Mouse (Mus musculus): ENCODE data around the gene Mcrip2. TPM values are rescaled to one million over a fixed set of nuclear protein-coding genes. Genes with fewer than 3 reads are reported as not detected.

The Mcrip2 gene
- polyA plus RNA-seq, 1 experiment from 2014 or later, result 7.3 TPM

DNA sequence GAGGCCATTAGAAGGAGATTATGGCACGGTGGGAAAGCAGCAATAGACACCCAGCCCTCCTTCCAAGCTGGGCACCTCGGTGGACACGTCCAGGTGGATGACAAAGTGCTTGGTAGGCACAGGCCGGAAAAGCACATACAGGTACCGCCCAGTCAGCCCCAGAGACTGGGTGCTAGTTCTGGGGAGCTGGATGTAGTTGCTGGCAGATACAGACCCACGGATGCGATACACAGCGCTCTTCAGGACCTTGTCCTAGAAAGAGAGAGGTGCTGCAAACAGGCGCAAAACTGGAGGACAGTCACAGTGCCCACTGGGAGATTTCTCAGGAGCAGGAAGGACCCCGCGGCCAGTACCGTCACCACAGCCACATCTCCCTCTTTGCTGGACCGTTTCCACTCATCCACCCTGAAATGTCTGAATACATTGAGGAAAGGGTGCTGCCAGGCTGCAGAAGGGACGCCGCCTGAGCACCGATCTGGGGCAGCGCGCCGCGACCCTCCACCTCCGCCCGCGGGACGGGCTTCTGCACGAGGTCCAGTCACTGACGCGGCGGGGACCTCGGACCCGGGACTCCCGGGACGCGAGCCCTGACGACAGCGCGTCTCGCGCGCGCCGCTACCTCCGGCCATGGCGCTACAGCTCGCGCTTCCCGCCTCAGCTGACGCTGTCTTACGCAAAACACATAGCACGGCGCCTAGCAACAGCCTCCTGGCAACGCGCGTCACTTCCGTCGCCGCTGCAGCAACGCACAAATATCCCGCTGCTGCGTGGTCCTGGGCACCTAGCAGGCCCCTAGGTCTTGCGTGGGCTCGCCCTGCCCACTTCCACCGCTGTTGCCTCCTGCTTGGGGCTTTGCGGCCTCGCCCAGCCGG is 7.5 kb downstream of the Mcrip2 start, which contains the start of gene Wdr90:
Gene Wdr90, minus strand, starts transcription at position 670 of the 872 bp plus-strand sequence.
- H3K36me3 ChIP-seq (replicated peaks; ENCODE audit: control insufficient read depth, insufficient read depth, low read depth, low read length), result no peaks in the 10 kb centered on the region
- DNase-seq (ENCODE audit: low spot score), result peak; percentile 96
- H3K4me3 ChIP-seq (ENCODE audit: low read depth, low read length), result peak within 1 kb of the TSS; percentile 54
- peak within 1 kb of the TSS; percentile 81 for H3K4me2 ChIP-seq (ENCODE audit: low read depth, low read length)
- peaks cover 9% of the 10 kb centered on the region for H3K4me1 ChIP-seq (ENCODE audit: control insufficient read depth, insufficient read depth, low read length)
- peak within 1 kb of the TSS; percentile 76 for H3K27ac ChIP-seq (replicated peaks; ENCODE audit: low read depth, low read length)
- H3K27me3 ChIP-seq (ENCODE audit: control insufficient read depth, insufficient read depth, low read length), result no peaks in the 10 kb centered on the region
- H3K9ac ChIP-seq (replicated peaks; ENCODE audit: low read length), result peak within 1 kb of the TSS; percentile 75
- 4% methylated on average over 65 of the region's 65 CpGs for WGBS
- ATAC-seq (replicated peaks; ENCODE audit: insufficient number of reproducible peaks, low FRiP score, low TSS enrichment, low read depth), result peak; percentile 90
- H3K9me3 ChIP-seq (replicated peaks; ENCODE audit: control insufficient read depth, low read length), result no peaks in the 10 kb centered on the region

DNA sequence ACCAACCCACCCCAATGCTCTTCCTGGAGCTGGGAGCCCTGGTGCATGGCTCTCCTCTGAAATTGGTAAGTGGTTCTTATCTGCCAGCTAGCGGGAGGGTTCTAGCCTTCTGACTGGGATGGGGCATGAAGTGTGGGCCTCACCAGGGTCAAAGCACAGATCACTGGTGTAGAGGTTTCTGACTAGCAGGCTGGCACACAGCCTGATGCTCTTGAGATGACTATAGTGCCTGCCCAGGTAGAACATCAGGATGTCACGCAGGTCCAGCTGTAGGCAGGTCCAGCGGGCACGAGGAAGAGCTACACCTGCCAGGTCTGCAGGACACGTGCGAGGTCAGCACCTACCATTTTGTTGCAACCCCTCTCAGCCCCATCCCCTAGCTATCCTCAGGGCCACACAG is 8.3 kb downstream of the Mcrip2 start:
- H3K4me2 ChIP-seq (ENCODE audit: low read depth, low read length), result peak overlapping the region; percentile 81; the same call in 1 of the 2 replicates
- no peaks in the 10 kb centered on the region for H3K27me3 ChIP-seq (ENCODE audit: control insufficient read depth, insufficient read depth, low read length)
- H3K9me3 ChIP-seq (replicated peaks; ENCODE audit: control insufficient read depth, low read length), result no peaks in the 10 kb centered on the region
- peak overlapping the region; percentile 54; the same call in 1 of the 2 replicates for H3K4me3 ChIP-seq (ENCODE audit: low read depth, low read length)
- H3K36me3 ChIP-seq (replicated peaks; ENCODE audit: control insufficient read depth, insufficient read depth, low read depth, low read length), result no peaks in the 10 kb centered on the region
- 94% methylated on average over 6 of the region's 6 CpGs for WGBS
- H3K4me1 ChIP-seq (ENCODE audit: control insufficient read depth, insufficient read depth, low read length), result peaks cover 9% of the 10 kb centered on the region
- no peak for ATAC-seq (replicated peaks; ENCODE audit: insufficient number of reproducible peaks, low FRiP score, low TSS enrichment, low read depth)
- H3K9ac ChIP-seq (replicated peaks; ENCODE audit: low read length), result peak overlapping the region; percentile 75
- H3K27ac ChIP-seq (replicated peaks; ENCODE audit: low read depth, low read length), result no peak overlapping the region
- no peak for DNase-seq (ENCODE audit: low spot score)

DNA sequence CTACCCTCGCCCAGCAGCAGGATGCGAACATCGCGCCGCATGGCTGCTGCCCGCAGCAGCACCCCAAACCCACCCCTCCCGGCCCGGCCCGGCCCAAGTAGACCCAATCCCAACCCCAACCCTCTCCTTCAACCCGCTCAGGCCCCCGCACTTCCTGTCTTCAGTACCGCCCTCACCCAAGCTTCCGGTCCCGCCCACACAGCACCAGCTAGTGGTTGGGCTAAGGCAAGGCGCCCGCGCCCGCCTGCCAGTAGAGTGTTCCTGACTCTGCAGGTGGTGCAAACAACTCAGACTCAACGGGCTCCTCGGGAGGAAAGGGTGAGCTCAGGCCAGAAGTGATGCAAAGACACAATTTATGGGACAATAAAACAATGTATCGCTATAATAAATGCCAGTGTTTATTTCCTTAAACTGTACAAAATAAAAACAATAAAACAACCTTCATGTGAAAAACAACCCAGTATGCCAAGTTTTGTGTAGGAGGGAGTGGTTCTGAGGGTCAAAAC is 24.1 kb downstream of the Mcrip2 start, which contains the start of gene Rhot2:
Gene Rhot2, minus strand, starts transcription at position 456 of the 506 bp plus-strand sequence.
- no peaks in the 10 kb centered on the region for H3K9me3 ChIP-seq (replicated peaks; ENCODE audit: control insufficient read depth, low read length)
- peak within 1 kb of the TSS; percentile 84 for H3K4me3 ChIP-seq (ENCODE audit: low read depth, low read length)
- WGBS, result under 1% methylated on average over 20 of the region's 21 CpGs
- peaks cover 14% of the 10 kb centered on the region for H3K36me3 ChIP-seq (replicated peaks; ENCODE audit: control insufficient read depth, insufficient read depth, low read depth, low read length)
- H3K27me3 ChIP-seq (ENCODE audit: control insufficient read depth, insufficient read depth, low read length), result no peaks in the 10 kb centered on the region
- DNase-seq (ENCODE audit: low spot score), result peak; percentile 97
- peak within 1 kb of the TSS; percentile 47; the same call in 1 of the 2 replicates for H3K27ac ChIP-seq (replicated peaks; ENCODE audit: low read depth, low read length)
- H3K4me1 ChIP-seq (ENCODE audit: control insufficient read depth, insufficient read depth, low read length), result peaks cover 3% of the 10 kb centered on the region
- ATAC-seq (replicated peaks; ENCODE audit: insufficient number of reproducible peaks, low FRiP score, low TSS enrichment, low read depth), result peak; percentile 93
- peak within 1 kb of the TSS; percentile 89 for H3K4me2 ChIP-seq (ENCODE audit: low read depth, low read length)
- peak within 1 kb of the TSS; percentile 82 for H3K9ac ChIP-seq (replicated peaks; ENCODE audit: low read length)

DNA sequence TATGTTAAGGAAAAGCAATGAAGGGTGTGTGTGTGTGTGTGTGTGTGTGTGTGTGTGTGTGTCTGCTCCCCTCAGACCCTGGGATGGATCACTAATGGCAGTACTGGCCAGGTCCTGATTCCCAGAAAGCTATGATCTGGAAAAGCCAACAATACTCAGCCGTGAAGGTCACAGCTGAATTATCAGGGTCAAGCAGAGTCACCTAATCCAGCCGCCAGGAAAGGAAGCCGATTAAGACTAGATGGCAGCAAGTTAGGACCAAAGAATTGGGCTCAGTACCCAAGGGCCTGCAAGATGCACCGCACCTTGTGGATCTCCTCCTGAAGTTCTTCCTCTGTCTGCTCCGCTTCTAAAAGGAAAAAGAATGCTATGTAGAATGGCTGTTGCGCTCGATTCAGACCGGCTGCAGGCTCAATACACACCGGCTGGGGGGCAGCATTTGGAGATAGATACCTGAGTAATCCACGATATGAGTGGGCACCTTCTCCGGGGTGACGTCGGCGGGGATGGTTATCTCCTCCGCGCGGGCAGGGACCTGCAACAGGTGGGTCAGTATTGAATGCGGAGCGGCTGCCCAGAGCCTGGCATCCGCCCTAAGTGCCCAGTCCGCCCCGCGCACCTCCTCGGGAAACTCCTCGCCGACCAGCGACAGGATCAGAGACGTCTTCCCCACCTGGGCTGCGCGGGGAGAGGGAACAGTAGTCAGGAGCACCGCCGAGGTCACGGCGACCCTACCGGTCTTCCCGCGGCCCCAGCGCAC is 24.7 kb downstream of the Mcrip2 start:
- H3K9ac ChIP-seq (replicated peaks; ENCODE audit: low read length), result peak overlapping the region; percentile 82
- no peaks in the 10 kb centered on the region for H3K9me3 ChIP-seq (replicated peaks; ENCODE audit: control insufficient read depth, low read length)
- peaks cover 3% of the 10 kb centered on the region for H3K4me1 ChIP-seq (ENCODE audit: control insufficient read depth, insufficient read depth, low read length)
- H3K27me3 ChIP-seq (ENCODE audit: control insufficient read depth, insufficient read depth, low read length), result no peaks in the 10 kb centered on the region
- DNase-seq (ENCODE audit: low spot score), result no peak
- 3% methylated on average over 36 of the region's 38 CpGs for WGBS
- peaks cover 16% of the 10 kb centered on the region for H3K36me3 ChIP-seq (replicated peaks; ENCODE audit: control insufficient read depth, insufficient read depth, low read depth, low read length)
- peak; percentile 2; the same call in 1 of the 2 replicates for ATAC-seq (replicated peaks; ENCODE audit: insufficient number of reproducible peaks, low FRiP score, low TSS enrichment, low read depth)
- H3K4me2 ChIP-seq (ENCODE audit: low read depth, low read length), result peak overlapping the region; percentile 89
- peak overlapping the region; percentile 84 for H3K4me3 ChIP-seq (ENCODE audit: low read depth, low read length)
- peak overlapping the region; percentile 47; the same call in 1 of the 2 replicates for H3K27ac ChIP-seq (replicated peaks; ENCODE audit: low read depth, low read length)

DNA sequence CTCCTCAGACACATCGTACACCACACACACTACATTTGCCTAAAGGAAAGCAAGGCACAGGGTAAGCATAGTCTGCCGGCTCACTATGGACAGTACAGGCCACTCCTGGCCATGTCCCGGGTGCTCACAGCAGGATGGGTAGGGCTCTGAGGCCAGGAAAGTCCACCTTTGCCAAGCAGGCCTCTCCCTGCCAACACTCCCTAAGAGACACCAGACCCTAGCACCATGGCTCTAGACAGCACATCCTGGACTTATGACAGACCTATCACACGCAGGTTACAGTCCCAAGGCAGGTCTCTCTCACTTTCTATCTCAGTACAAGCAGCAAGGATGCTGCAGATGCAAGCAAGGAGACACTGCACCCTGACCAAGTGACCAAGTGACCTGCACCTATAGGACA is 25.4 kb downstream of the Mcrip2 start:
- ATAC-seq (replicated peaks; ENCODE audit: insufficient number of reproducible peaks, low FRiP score, low TSS enrichment, low read depth) (no peak), DNase-seq (ENCODE audit: low spot score) (no peak)
- peaks cover 14% of the 10 kb centered on the region for H3K36me3 ChIP-seq (replicated peaks; ENCODE audit: control insufficient read depth, insufficient read depth, low read depth, low read length)
- peak overlapping the region; percentile 20; the same call in 1 of the 2 replicates for H3K9ac ChIP-seq (replicated peaks; ENCODE audit: low read length)
- H3K27ac ChIP-seq (replicated peaks; ENCODE audit: low read depth, low read length), result no peak overlapping the region
- H3K27me3 ChIP-seq (ENCODE audit: control insufficient read depth, insufficient read depth, low read length), result no peaks in the 10 kb centered on the region
- WGBS, result 93% methylated on average over 4 of the region's 4 CpGs
- peaks cover 3% of the 10 kb centered on the region for H3K4me1 ChIP-seq (ENCODE audit: control insufficient read depth, insufficient read depth, low read length)
- no peaks in the 10 kb centered on the region for H3K9me3 ChIP-seq (replicated peaks; ENCODE audit: control insufficient read depth, low read length)
- H3K4me2 ChIP-seq (ENCODE audit: low read depth, low read length), result no peak overlapping the region; the same call in 1 of the 2 replicates
- H3K4me3 ChIP-seq (ENCODE audit: low read depth, low read length), result no peak overlapping the region

DNA sequence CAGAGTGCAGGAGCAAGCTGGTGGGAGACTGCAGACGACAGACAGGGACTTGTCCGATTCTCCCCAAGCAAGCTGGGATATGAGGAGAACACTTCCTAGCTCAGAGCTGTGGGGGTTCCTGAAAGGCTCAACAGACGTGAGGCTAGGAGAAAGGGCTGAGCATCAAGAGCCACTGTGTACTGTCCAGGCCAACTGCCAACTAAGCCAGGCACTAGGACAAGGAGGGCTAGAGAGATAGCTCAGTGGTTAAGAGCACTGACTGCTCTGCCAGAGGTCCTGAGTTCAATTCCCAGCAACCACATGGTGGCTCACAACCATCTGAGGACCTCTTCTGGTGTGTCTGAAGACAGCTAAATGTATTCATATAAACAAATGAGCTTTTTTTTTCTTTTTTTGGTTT is 26.1 kb downstream of the Mcrip2 start:
- no peak overlapping the region for H3K27ac ChIP-seq (replicated peaks; ENCODE audit: low read depth, low read length)
- no peaks in the 10 kb centered on the region for H3K9me3 ChIP-seq (replicated peaks; ENCODE audit: control insufficient read depth, low read length)
- WGBS, result 84% methylated on average over 3 of the region's 3 CpGs
- DNase-seq (ENCODE audit: low spot score) (no peak), ATAC-seq (replicated peaks; ENCODE audit: insufficient number of reproducible peaks, low FRiP score, low TSS enrichment, low read depth) (no peak)
- H3K4me3 ChIP-seq (ENCODE audit: low read depth, low read length), result no peak overlapping the region
- peaks cover 14% of the 10 kb centered on the region for H3K36me3 ChIP-seq (replicated peaks; ENCODE audit: control insufficient read depth, insufficient read depth, low read depth, low read length)
- H3K4me1 ChIP-seq (ENCODE audit: control insufficient read depth, insufficient read depth, low read length), result peaks cover 3% of the 10 kb centered on the region
- H3K9ac ChIP-seq (replicated peaks; ENCODE audit: low read length), result no peak overlapping the region
- no peak overlapping the region for H3K4me2 ChIP-seq (ENCODE audit: low read depth, low read length)
- no peaks in the 10 kb centered on the region for H3K27me3 ChIP-seq (ENCODE audit: control insufficient read depth, insufficient read depth, low read length)

DNA sequence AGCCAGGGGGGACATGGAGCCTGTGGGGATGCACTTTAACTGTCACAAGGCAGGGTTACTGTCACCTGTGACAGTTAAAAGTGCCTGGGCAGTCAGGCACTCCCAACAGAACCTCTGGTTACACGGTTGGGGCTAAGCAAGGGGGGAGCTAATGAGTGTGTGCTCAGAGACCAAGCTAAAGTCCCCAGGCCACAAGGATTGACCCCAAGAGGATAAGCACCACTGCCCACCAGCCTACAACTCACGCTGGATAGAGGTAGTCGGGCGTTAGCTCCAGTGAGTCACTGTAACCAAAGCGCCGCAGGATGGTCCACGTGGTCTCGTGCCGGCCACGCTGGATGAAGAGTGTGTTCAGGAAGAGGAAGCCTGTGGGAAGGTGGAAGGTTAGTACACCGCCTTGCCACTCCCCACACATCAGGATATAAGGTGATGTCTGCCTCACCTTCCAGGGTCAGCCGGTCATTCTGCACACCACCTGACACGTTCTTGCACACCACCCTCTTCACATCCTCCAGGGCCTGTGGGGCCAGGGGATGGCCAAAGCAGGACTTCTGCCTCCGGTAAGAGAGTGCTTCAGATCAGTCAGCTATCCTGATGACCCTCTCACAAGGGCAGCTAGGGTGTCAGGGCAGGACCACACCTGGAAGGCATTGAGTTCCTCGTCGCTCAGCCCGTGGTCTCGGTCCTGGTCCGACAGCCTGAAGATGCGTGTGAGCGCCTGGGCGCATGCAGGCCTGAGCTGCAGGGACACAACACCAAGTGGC is 27.3 kb downstream of the Mcrip2 start, which contains the start of gene Gm20683:
Gene Gm20683, minus strand, starts transcription at position 647 of the 764 bp plus-strand sequence.
- H3K27ac ChIP-seq (replicated peaks; ENCODE audit: low read depth, low read length), result no peak within 1 kb of the TSS
- H3K9ac ChIP-seq (replicated peaks; ENCODE audit: low read length), result no peak within 1 kb of the TSS
- no peak for DNase-seq (ENCODE audit: low spot score)
- no peaks in the 10 kb centered on the region for H3K9me3 ChIP-seq (replicated peaks; ENCODE audit: control insufficient read depth, low read length)
- no peak for ATAC-seq (replicated peaks; ENCODE audit: insufficient number of reproducible peaks, low FRiP score, low TSS enrichment, low read depth)
- H3K4me1 ChIP-seq (ENCODE audit: control insufficient read depth, insufficient read depth, low read length), result peaks cover 10% of the 10 kb centered on the region
- 93% methylated on average over 22 of the region's 22 CpGs for WGBS
- H3K27me3 ChIP-seq (ENCODE audit: control insufficient read depth, insufficient read depth, low read length), result no peaks in the 10 kb centered on the region
- H3K4me3 ChIP-seq (ENCODE audit: low read depth, low read length), result no peak within 1 kb of the TSS
- no peak within 1 kb of the TSS for H3K4me2 ChIP-seq (ENCODE audit: low read depth, low read length)
- H3K36me3 ChIP-seq (replicated peaks; ENCODE audit: control insufficient read depth, insufficient read depth, low read depth, low read length), result peaks cover 14% of the 10 kb centered on the region
